Mouse (Mus musculus) neutrophil, adult 5-6 weeks (primary cell): ENCODE measurements around the gene Cwc25. TPM values are rescaled to one million over a fixed set of nuclear protein-coding genes. Genes with fewer than 3 reads are reported as not detected.

Experiments used
- ATAC-seq: fragments of 151-379, 151-347 bp; 2 replicates; pipeline ENCODE4 v1.8.0; 2017; ENCODE audit warnings: mild to moderate bottlenecking, moderate TSS enrichment; ENCODE audit not compliant: insufficient number of reproducible peaks, poor library complexity, low FRiP score, severe bottlenecking; ENCODE audit errors: extremely low read depth
- total RNA-seq: library from RNA; stranded (forward); fragments of 200-1000 nt; gene quantifications from 2 replicates; pipeline ENCODE4 v1.2.3, GENCODE M21; 2017

Cwc25 gene
- total RNA-seq, 1 experiment from 2014 or later, result 41.2 TPM

DNA sequence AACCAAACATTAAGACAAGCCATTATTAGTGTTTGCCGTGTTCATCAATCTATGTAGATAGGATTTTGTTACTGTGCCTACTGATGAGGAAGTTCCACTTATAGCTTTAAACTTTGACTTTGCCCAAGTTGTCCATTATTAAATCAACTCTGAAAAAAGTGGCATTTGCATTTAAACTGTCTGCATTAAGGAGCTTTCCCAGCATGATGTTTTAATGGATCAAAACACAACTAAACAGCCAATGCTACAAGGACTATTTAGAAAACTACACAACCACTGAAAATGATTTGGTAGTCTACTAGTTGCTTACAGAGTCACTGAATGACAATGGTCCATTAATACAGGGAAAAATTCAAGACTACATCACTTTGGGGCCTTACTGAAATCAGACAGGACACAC is 12.6 kb upstream of the Cwc25 start:
- ATAC-seq, result no peak

DNA sequence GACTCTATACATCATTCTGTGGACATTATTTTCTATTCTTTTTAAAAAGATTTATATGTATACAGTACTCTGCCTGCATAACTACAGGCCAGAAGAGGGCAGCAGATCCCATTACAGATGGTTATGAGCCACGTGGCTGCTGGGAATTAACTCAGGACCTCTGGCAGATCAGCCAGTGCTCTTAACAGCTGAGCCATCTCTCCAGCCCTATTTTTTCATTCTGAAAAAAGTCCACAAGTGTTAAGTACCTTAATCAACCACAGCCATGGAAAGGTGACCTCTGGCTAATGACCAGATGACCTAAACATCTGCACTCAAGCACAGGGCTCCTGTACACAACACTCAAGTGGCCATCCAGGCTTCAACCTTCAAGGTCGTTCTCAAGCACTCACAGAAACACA is 10.8 kb upstream of the Cwc25 start:
- no peak for ATAC-seq

DNA sequence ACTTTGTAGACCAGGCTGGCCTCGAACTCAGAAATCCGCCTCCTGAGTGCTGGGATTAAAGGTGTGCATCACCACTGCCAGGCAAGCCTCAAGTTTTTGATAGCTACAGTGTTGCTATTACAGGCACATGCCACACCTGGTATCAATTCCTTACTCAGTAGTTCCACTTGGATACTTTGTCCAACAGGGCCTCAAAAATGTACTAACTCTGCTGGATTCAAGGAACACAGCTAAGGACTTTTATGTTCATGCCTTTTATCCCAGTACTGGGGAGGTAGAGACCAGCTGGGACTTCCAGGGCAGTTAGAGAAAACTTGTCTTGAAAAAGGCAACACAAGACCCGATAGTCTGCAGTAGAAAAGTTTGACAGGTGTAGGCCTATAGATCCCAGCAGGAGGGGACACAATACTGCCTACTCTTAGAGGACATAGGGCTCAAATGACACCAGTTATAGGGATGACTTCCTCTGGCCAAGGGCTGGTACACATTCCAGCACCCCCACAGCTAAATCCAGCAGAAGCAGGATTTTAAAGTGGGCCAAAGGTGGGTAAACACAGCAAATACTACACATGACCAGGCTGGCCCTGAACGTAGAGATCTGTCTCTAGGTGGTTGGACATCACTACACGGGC is 10.3 kb upstream of the Cwc25 start:
- no peak for ATAC-seq

DNA sequence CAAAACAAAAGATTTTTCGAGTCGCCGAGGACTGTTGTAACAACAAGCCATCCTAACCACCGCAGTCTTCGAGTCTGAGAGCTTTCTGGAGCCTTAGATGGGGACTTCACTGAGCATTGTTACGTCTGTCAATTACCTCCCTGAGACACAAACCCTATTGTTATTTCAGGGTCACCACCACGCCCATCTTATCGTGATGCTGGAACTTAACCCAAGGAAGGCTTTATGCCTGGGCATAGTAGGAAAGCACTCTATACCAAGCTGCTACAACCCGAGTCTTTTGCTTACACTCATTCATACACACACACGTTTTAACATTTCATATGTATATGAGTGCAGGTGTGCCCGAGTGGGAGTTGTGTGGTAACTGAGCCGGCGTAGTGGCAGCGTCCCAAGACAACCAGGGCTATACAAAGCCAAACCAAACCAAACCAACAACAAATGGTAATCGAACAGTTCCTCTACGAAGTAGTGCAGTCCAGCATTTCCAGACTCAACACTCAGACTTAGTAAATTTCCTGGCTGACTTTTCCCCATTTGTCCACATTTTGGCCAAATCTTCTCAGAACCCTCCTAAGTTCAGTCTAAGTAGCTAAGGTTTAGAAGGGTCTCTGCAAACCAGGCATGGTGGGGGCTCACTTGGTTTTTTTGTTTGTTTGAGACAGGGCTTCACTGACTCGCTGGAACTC is 9.6 kb upstream of the Cwc25 start, which contains the start of gene 1700001P01Rik:
1700001P01Rik (minus strand) TSS at position 111 of the 689 bp plus-strand sequence.
- no peak for ATAC-seq

DNA sequence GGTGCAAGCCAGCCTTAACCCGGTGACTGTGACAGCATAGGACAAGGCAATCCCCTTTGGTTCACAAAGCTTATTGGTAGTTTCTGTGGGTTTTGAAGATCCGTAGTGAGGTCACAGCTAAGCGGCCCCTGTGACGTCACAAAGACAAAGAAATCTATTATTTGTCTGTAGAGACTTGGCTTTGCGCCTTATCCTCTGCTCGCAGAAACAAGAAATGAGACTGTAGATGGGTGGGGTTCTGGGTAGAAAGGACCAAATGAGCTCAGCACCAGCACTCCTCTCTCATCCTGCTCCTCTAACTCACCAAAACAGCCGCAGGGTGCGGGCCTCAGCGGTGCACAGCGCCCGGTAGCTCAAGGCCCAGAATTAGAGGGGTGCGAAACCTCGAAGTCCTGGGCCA is 8.8 kb upstream of the Cwc25 start:
- ATAC-seq, result no peak

DNA sequence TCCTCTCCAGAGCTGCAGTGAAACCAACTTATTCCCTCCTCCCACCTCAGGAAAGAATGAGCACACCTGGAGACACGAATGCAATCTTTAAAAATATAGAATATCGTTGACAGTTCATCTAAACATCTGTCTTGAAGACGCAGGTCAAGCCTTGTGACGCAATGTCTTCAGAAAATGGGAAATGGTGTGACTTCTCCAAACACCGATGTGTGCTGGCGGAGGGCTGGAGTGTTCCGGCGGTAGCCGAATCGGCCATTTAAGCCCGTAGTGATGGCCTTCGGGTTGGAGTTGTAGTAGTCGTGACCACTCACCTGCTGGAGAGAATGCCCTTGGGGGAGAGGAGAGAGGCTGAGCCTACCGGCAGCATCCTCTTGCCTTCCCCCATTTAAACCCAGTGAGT is 5.1 kb upstream of the Cwc25 start:
- ATAC-seq, result peak; percentile 42; the same call in 1 of the 2 replicates

DNA sequence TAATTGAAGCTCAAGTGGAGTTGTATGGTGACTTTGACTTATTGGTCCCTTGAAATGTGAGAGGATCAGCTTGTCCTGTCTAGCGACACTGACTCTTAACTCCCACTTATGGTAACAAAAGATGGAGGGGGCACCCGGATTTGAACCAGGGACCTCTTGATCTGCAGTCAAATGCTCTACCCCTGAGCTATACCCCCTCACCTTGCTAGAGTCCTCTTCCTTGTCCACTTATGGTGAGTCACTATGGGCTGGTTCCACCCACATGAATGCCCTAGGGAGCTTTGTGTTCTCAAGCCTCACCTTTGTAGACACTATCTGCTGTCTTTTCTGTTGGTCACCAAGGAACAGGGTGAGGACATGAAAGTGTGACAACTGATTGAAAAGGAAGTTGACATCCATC is 3.3 kb upstream of the Cwc25 start:
- ATAC-seq, result no peak

DNA sequence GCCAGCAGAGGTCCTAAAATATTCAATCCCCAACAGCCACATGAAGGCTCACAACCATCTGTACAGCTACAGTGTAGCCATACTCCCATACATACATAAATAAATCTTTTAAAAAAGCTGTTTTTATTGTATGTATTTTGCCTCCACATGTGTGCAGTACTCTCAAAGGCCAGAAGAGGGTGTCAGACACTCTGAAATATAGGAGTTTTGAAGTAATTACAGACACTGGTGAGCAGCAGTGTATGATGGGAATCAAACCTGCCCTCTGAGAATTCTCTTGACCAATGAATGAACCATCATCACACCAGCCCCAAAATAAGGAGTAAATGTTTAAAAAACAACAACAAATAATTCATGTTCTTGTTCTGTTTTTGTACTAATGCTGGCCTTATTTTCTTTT is 4.7 kb downstream of the Cwc25 start:
- ATAC-seq, result no peak

DNA sequence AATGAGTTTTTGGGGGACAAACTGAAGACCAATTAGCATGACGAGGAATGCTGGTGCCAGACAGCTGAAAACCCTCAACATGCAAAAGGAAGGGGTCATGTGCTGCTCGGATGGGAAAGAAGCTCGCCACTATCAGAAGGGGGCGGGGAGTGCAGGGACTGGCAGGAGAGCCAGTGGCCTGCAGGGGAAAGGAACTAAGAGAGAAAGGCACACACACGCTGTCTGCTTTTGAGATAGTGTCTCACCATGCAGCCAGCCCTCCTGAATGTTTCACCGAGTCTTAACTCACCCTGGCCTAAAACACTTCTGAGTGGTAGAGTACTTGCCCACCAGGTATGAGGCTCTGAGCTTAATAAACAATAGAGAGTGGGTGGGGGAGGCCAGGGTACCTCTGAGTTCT is 7.4 kb downstream of the Cwc25 start:
- no peak for ATAC-seq

DNA sequence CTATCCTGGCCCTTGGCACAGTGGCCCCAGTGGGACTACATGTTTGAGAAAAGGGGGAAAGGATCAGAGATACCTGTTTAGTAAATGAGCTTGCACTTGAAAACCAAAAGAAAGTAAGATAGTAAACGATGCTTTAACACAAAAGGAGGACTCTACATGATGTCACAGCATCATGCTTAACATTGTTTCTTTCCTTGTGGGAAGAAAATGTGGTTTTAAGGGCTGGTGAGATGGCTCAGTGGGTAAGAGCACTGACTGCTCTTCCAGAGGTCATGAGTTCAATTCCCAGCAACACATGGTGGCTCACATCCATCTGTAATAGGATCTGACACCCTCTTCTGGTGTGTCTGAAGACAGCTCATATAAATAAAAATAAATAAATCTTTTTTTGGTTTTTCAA is 8.2 kb downstream of the Cwc25 start:
- ATAC-seq, result no peak

DNA sequence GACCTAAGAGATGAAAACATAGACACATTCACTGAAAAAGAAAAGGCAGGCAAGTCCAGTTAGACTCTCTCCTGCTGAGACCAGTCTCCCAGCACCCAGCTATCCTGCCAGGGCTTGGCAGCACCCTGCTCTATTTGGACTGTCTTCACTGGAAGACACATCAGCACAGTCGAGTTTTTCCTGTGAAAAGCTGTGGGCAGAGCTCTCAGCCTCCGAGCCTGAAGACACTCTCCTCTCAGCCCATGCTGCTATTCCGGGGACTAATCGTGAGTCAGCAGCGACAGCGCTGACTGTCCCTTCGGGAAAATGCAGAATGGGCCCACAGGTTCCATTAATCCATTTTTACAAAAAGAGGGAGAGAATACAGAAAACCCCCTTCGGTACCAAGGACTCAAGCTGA is 13.1 kb downstream of the Cwc25 start:
- ATAC-seq, result no peak

DNA sequence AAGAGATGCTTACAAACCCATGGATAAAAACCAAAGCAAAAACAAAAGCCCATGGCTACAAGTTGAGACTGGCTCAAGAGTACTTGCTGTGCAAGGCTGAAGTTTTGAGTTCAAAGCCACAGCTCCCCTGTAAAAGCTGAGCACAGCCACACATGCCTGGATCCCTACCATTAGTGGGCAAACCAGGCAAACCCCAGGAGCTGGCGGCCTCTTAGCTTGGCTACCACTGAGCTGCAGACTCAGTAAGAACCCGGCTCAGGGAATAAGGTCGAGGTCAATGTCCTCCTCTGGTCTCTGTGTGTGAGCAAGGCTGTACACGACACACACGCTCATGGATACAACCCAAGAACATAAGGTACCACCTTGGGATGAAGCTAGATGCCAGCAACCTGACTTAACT is 17.9 kb downstream of the Cwc25 start:
- no peak for ATAC-seq

DNA sequence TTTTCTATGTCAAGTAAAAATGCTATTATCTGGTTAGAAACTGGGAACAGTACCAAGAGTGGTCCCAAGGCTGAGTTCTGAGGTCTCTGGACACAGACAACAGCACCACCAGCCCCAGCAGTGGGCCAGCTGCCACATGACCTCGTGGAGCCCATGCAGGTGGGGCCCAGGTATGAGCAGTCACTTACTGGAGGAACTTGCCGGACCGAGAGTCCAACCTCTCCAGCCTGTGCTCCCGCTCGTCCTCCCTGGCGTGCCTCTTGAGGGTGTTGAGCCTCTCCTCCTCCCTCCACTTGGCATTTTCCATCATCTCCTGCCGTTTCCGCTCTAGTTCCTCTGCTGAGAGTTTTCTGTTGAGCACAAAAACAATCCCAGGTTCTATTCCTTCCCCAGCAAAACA is 18.6 kb downstream of the Cwc25 start:
- ATAC-seq, result no peak

DNA sequence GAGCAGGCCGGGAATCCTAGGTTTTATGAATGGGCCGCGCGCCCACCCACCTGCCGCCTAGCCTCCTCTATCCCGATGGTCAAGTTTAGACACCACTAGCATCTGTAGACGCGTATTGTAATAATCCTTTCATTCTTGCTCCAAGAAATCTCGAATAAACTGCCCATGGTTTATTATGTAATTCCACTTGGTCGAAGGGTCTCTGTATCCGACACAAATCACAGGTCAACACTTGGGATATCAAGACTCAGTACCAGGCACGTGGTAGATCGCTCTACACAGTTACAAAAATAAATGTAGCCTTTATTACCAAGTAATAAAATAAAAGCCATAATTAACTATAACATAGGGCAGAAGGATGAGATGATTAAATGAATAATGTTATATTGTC is 21.0 kb downstream of the Cwc25 start:
- ATAC-seq, result no peak

DNA sequence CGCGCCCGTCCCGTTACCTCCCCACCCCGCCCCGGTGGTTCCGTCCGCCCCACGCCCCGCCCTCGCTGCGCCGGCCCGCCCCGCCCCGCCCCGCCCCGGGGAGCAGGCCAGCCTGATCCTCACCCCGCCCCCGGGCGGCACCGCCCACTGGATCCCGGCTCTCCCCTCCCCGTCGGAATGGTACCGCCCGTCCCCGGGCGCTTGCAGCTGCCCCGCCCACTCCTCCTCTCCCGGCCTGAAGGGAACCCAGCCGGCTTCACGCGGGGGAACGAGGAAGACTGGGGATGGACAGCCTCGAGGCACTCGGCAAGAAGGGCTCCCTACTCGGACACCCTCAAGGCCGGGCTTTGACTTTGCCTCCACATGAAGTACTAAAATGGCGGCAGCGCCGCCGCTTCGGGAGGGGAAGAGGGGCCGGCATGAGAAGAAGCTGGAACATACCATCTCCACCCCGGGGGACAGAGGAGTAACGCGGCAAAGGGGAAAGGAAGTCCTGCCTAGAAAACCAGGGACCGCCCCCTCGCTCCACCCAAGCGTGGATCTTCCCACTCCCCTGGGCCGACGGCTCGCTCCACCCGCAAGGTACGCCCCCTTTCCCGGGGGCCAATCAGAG is 21.5 kb downstream of the Cwc25 start:
- peak; percentile 81 for ATAC-seq

DNA sequence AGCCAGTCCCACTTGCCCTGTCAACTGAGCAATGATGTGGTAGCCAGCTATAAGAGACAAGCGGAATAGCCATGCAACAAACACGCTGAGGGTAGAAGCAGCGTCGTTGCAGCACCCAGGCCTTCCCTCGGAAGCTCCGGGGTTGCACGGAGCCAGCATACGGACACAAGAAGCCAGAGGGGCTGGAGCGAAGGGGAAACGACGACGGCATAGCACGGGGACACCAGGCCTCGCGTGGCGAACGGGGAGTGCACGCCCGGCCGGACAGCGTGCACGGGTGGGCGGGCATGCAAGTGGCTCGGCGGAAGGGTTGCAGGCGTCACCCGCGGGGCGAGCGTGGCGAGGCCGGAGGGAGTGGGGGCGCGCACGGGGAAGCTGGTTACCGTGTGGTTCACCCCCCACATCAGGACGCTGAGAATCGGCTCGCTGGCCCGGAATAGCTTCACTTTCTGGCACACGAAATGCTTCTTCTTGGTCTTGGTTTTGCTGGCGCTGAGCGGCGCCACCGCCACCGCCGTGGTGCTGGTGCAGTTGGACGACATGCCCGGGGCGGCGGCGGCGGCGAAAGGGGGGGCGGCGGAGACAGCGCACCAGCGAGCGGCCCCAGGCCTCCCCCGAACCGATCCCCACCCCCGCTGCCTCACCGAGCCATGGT is 22.2 kb downstream of the Cwc25 start, which contains the start of gene Pip4k2b:
Pip4k2b (minus strand) TSS at position 642 of the 655 bp plus-strand sequence.
- ATAC-seq, result no peak

DNA sequence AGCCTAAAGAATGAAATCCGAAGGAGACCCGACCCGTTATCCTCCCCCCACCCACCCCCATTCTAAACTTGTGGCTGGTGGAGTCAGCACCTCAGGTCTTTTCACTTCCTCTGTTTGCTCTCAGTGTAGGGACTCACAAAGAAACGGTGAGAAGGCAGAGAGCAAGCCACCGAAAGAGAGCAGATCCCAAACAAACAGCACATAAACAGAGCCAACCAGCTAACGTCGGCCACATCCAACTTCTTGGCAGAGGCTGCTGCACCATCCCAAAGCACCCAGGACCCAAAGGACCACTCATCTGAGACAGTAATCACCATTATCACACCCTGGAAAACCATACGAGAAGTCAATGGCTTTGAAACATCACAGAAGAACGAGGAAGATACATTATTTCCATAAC is 22.9 kb downstream of the Cwc25 start:
- no peak for ATAC-seq

DNA sequence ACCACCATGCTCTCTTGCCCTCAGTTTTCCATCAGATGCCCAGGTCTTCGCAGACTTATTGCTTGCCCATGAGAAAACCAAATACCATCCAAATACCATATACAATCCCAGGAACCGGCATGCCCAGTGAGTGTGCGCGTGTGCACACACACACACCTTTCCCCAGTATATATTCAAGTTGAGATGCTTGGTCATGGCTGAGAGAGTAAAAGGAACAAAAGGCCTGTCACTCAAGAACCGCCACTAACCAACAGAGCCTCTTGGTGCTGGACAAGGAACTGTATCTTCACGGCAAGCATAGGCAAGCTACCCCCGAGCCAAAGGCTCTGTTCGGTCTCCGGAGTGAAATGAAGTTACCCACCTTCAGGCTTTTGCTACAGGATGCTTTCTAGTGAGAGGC is 23.8 kb downstream of the Cwc25 start:
- no peak for ATAC-seq

DNA sequence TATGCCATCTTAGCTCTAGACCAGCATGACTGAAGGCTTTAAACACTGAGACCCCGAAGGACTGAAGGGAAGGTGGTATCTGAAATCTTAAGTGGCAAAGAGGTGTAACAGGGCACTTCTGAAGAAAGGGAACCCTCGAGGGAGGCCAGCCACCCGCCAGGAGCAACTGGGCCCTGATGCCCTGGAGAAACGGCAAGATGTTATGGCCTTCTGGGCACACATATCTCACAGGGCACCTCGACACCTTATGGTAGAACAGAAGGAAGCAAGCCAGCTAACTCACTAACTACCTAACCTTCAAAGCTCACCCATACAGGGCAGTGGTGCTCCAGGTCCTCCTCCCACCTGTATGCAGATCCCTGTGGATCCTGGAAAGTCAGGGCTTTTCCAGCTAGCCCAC is 24.2 kb downstream of the Cwc25 start:
- no peak for ATAC-seq

DNA sequence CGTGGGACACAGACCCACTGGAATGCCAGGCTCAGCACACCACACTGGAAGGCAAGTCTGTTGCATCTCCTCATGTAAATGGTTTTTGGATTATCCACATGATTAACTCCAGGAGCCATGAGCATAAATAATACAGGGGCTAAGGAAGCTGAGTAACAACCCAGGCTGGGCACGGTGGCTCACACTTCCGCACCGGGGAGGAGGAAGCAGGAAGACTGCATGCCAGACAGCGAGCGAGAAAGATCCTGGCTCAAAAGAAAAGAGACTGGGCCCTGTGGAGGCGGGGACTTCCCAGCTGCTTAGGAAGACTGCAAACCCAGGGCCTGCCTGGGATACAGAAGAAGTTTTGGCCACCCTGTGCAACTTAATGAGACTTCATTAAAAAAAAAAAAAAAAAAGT is 26.2 kb downstream of the Cwc25 start:
- no peak for ATAC-seq
